Comparison of ENCODE assay signal across 9 mouse cellular contexts in the genomic region with DNA sequence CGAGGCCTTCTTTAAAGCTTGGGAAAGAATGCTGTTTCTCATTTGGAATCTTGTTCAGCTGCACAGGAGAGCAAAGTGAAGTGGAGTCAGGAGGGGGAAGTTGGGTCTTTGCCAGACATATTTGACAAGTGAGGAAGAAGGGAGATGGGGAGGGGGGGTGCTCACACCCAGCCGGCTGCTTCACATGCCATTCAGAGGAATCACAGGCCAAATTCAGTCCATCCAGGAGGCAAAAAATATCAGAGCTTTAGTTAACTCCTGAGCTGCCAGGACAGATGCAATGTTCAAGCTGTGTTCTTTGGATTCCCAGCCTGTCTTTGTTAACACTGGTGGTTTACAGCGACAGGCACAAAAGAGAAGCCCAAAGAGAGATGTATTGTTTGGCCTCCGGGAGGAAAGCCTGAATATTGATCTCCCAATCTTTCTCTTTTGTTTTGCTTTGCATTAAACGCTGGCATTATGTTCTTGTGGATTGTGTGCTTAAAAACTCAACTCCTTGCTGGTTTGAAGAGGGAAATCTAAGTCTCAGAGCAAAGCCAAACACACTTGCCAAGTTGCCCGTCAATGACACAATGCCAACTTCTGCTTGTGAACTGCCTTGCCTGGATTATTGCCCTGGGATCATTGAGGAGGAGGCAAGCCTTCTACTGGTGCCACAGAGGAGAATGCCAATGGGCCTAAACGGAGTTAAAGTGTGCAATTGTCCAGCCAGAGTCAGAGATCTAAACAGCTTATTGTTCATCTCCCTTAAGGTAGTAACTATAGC.
A peak's percentile ranks its signal among the peaks of the same experiment; 100 is the strongest.
DNase-seq lines count a peak whose midpoint lies in the region; ATAC-seq and TF ChIP-seq lines count a peak whose summit lies in the region.
"Had no signal": no experiment of that assay in that cellular context is flagged by ENCODE, and none has a peak within 500 bp of the region (broad histone marks: within the 10 kb centered on the region; RNA-seq: fewer than 3 reads in every experiment).

No protein-coding gene starts in this region.

- H3K9ac ChIP-seq in liver, embryonic 12.5 days: no peak overlapping the region

- TF ChIP-seq POLR2A in lung, adult 2 months (IDR thresholded peaks at IDR 0.05; ENCODE audit: borderline replicate concordance, extremely low read depth, low read depth, low read length): no peak

- H3K27ac ChIP-seq in liver, embryonic 12.5 days: no peak overlapping the region

- peaks cover 1% of the 10 kb centered on the region for H3K4me1 ChIP-seq in lung, adult 2 months (ENCODE audit: control insufficient read depth, insufficient read depth, low read length)
- no peaks in the 10 kb centered on the region for H3K4me1 ChIP-seq in liver, embryonic 12.5 days

- TF ChIP-seq CTCF in lung, adult 2 months (IDR thresholded peaks at IDR 0.05; ENCODE audit: insufficient read depth, low read length): no peak

- H3K9me3 ChIP-seq in liver, embryonic 12.5 days (replicated peaks): no peaks in the 10 kb centered on the region

- no peak for DNase-seq in frontal cortex, postnatal 25 days (ENCODE audit: low spot score in 2 of 2)
- DNase-seq in NIH3T3 (ENCODE audit: low read depth): peak; percentile 95
- DNase-seq in fibroblast of lung, adult 2 months (ENCODE audit: low read depth): peak; percentile 68
- DNase-seq in heart, postnatal 14 days: peak; percentile 49 to 73
- DNase-seq in lung, adult 2 months: peak; percentile 70
- DNase-seq in retina, embryonic 14.5 days (ENCODE audit: low spot score): peak; percentile 38

- no peak overlapping the region for H3K4me3 ChIP-seq in lung, adult 2 months (replicated peaks; ENCODE audit: extremely low read depth, low read depth, low read length)
- no peak overlapping the region for H3K4me3 ChIP-seq in liver, embryonic 12.5 days

- intact Hi-C loops in heart, postnatal 14 days (cut with DNase I): no loop called here

- no peaks in the 10 kb centered on the region for H3K27me3 ChIP-seq in liver, embryonic 12.5 days (replicated peaks)
- H3K27me3 ChIP-seq: CH12.LX had no signal

- no peaks in the 10 kb centered on the region for H3K36me3 ChIP-seq in liver, embryonic 12.5 days

- ATAC-seq in frontal cortex, adult (ENCODE audit: low TSS enrichment): peak; percentile 35
- no peak for ATAC-seq in liver, embryonic 12.5 days

- WGBS in lung, adult 2 months: 23% methylated on average over 7 of the region's 7 CpGs
- WGBS in liver, embryonic 12.5 days (ENCODE audit: insufficient replicate concordance): 44% methylated on average over 7 of the region's 7 CpGs

- H3K4me2 ChIP-seq in liver, embryonic 12.5 days: no peak overlapping the region

Comparison
In these comparisons a context has a peak if more than half of its experiments do, and no peak if none do; other contexts are left out.
1. DNase-seq: peak in NIH3T3 (single experiment), fibroblast of lung, adult 2 months (single experiment), heart, postnatal 14 days (2 of 2), lung, adult 2 months (single experiment) and retina, embryonic 14.5 days (single experiment); none in frontal cortex, postnatal 25 days (0 of 2).